Mouse (Mus musculus): Measurements from ENCODE around the gene Ly6g6e.

DNA sequence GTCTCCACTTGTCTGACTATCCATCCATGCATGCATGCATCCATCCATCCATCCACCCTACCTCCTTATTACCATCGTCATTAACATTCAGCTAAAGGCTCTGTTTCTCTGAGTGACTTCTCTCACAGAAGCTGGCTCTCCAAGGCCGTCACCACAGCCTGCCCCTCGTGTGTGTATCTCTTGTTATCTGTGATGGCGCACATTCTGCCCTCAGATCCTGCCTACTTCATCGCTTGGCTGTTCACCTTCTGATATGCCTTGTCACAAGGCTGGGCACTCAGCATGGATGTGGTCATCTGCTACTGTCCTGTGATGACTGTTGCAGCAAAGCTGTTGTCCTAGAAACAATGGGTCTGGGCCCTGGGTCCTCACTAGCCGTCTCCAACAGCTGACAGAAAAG is 28.1 kb downstream of the Ly6g6e start:
- no peak for TF ChIP-seq CTCF (IDR thresholded peaks at IDR 0.05; ENCODE audit: borderline replicate concordance, insufficient read depth, low read depth, low read length)
- TF ChIP-seq POLR2A (IDR thresholded peaks at IDR 0.05; ENCODE audit: borderline replicate concordance, insufficient read depth, low read length), result no peak

Measured in cerebellum, adult 2 months (tissue).